Mouse (Mus musculus) 3T3-L1 (cell line): Measurements from ENCODE around the gene Pmm1.
A peak's percentile ranks its signal among the peaks of the same experiment; 100 is the strongest.
"Not testable (repeated sequence)": the region's sequence is repeated elsewhere in the genome, so short reads cannot be mapped to it uniquely, and the experiment has no call there.

Experiments used
- DNase-seq: peaks from one replicate; pipeline ENCODE4 v3.0.0-alpha.2; 2015; ENCODE audit warnings: low read depth, low spot score

Gene Pmm1

DNA sequence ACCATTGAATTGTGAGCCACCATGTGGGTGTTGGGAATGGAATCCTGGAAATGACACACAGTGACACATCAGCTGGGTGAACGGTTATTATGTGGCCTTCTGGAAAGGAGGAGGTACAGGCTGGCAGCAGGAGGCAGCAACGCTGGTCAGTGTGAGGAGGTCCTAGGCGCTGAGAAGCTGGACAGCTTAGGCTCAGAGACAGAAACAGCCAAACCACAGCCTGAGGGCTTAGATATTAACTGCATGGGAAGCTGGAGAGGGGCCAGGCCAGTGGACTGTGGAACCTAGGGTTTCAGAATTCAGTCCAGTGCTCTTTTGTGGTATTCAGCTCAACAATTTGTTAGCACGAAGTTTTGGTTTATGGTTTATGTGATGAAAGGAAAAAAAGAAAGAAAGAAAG is 33.0 kb downstream of the Pmm1 start:
- peak; percentile 92 for DNase-seq

DNA sequence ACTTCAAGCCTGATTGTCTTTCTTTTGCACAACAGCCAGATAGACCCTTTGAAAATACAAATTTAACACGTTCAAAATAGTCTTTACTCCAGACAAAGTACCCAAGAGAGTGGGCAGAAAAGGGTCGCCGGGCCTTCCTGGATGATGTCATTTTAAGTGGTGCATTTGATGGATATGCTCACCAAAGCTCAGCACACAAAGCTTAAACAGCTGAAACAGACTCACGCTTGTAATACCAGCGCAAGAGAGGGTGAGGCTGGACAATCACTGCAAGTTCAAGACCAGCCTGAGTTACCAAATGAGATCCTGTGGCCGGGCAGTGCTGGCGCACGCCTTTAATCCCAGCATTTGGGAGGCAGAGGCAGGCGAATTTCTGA is 34.3 kb downstream of the Pmm1 start:
- no peak for DNase-seq

DNA sequence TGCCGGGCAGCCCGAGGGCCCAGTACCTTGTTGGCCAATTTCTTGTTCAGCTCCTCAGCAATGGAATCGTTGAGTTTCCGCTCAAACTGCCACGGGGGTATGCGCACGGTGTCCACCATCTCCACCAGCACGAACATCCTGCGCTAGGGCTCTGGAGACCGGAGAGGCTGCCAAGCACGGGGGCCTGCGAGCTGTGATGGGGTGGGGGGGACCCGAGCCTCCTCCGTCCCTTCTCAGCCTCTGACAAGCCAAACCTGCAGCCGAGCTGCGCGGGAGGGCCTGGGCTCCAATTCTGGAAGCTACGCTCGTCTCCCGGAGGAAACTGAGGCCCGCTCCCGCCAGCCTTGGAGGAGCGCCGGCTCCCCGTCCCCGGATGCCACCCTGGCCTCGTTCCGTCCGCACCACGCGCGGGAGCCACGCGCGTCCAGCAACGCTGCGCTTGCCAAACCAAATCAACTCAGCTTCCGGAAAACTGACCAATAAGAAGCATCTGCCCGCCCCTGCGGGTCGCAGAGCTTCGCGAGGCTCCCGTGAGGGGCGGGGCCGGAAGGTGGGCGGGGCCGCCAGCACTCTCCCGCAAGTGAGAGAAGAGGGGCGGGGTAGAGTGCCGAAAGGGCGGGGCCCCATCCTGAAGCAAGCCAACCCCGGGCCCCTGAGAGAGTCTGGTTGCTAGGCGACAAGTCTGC is 34.8 kb downstream of the Pmm1 start, which contains the start of gene Polr3h:
Gene Polr3h, minus strand, starts transcription at position 481 of the 686 bp plus-strand sequence.
- DNase-seq = peak; percentile 99

DNA sequence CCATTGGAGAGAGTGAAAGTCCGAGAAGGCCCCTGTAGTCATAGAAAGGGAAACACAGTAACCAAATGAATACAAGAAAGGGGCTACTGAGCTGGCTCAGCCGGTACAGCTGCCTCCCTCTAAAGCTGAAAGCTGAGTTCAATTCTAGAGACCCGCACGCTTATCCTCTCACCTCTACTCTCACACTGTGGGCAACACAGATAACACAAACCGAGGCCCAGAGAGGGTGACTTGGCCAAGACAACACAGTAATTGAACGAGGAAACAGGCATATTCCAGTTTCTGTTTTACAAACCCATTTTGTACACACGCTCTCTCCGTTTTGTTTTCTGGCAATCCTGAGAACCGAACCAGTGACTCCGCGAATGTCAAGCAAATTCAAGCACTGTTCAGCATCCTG is 35.8 kb downstream of the Pmm1 start:
- DNase-seq = no peak

DNA sequence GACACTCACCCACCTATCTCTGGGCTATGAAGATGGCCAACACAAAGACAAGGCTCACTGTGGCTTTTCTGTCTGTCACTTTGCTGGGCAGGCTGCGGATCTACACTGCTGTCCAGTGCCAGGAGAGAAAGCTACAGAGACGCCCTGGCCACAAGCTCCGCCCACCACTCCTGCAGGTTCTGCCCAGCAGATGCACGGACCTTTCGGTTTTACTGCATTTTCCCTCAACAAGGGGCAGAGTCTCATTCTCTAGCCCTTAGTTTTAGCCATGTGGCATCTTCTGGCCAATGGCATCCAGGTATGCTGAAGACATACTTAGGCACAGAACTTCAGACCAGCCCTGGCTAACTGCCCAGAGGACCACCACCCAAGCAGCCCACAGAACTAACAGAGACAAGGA is 39.5 kb downstream of the Pmm1 start:
- DNase-seq = no peak

DNA sequence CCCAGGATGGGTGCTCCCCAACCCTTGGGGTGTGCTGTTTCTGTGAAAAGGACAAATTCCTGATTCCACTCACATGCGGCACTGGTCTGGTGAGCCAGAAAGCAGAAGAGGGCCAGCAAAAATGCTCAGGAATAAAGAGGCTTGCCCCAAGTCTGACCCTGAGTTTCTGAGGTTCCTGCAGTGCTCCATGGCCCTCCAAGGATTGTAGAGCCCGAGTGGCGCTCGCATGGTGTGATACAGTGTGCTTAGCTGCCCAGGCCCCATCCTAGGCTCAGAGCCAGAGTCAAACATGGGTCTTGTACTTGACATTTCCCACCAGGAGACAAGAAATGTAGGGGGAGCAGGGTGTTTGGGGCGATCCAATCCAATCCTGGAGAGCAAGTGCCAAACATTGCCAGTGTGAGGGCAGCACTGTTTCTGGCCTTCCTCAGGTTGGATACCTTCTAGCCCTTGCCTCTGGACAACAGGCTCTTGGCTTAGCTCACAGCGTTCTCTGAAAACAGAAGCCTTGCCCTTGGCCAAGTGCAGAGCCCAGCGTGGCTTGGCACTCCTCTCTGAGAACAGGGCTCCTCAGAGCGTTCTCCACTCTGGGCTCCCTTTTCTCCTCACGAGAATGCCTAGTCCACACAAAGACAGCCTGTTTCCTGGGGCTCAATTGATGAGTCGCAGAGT is 40.0 kb downstream of the Pmm1 start:
- no peak for DNase-seq

DNA sequence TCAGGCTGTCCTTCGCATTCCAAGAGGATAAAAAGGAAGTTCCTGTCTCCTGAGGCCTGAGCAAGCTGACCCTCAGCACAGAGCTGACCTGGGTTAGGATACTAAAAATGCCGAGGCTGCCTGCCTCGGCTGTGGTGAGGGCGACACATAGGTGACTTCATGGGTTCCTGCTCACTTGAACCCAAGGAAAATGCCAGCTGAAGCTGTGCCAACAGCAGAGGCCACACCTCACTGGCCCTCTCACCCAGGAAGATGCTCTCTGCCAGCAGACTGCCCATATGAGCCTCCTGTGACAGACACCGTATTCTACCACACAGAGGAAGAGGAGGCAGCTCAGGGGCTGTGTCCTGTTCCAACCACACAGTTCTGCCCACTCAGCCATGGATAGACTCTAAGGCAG is 41.7 kb downstream of the Pmm1 start:
- no peak for DNase-seq

DNA sequence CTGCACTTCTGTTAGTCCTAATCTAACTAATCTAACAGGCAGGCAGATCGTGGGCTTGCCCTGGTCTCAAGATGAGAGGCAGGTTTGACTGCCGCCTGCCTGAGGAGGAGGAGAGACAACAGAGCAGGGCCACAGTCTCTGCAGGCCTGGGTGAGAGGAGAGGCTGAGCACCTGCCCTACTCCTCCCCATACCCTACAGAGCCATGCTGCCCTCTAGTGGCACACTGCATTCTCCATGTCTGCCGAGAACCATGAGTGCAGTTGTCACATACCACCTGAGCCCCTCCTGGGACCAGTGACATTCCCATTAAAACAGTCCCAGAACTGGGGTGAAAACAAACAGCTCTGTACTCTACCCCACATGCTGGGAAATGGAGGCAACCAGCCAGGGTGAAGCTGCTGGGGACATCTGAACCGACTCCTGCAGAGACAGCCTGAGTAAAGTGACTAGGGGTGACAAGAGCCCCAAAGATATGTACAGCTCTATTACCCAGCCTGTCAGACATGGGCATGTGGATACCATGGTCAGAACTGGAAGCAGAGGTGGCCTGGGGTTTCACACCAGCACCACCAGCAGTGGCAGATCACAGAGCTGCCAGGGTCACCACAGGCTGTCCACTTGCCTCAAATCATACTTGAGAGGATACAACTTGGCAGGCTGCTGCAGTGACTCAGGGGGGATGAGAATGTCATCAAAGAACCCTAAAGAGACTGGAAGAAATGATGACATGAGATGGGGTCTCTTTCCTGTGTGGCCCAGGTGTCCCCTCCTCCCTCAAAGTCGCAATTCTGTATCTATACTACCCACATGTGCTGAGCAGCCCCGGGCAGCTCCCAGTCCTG is 42.9 kb downstream of the Pmm1 start:
- peak; percentile 75 for DNase-seq

DNA sequence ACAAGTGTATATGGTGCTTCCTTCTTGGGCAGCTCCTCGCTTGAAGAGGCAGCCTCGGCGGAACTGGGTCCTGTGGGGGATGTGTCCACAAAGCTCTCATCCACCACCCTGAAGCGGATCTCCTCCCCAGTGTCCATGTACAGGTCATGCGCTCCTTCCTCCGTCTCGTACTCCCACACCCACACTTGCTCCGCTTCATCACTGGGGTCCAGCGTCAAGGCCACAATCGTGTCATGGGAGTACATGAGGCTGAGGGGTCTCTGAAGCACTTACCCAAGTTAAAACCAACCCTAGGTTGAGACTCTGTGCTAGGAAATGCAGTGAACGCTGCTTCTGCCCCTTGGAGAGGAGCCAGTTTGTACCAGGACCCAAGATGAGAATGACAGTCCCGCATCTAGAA is 43.5 kb downstream of the Pmm1 start:
- no peak for DNase-seq

DNA sequence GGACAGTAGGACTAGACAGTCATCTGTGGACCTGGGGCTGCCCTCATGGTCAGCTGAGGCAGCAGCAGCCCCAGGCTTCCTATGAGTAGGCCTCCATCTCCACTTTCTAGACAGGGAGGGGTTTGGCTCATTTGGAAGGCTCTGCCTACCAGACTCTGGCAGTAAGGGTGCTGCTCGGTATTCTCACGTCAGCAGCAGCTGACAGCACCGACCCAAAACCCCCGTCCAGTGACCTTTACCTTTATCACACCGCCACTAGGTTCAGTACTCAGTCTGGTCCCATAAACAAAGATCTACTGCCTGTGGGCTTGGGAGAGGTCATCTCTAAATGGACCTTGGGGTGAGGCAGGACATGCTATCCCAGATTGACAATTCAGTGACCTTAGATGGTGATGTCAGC is 45.1 kb downstream of the Pmm1 start:
- DNase-seq = no peak

DNA sequence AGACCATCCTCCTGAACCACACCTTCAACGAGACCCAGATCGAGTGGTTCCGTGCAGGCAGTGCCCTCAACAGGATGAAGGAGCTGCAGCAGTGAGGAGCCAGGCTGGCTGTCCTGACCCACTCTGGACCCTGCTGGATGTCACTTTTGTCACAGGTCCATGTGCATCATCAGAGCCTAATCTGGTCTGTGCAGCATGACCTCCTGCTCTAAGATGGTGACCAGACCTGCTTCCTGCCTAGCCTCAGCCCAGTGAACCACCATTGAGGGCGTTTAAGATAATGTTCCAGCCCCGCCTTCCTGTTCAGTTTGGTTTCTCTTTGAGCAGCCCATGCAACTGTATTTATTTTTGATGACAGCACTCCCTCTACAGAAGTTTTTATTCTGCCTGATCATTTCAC is 46.1 kb downstream of the Pmm1 start:
- DNase-seq = no peak

DNA sequence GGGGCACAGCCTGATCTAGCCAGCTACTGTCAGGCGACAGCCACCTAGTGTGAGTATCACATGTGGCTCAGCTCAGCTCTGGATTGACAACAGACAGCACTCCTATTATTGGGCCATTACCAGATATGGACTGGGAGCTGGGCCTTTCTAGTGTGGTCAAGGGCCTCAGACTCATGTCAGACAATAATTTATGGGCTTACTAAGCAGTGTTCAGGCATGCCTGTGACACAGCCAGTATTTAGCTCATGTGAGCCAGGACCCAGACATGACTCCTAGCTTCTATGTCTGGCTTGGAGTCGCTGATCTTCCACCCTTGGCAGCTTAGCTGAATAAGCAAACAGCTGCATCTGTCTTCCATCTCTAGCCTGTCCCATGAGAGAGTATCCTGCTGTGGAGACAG is 48.2 kb downstream of the Pmm1 start:
- DNase-seq = peak; percentile 71

DNA sequence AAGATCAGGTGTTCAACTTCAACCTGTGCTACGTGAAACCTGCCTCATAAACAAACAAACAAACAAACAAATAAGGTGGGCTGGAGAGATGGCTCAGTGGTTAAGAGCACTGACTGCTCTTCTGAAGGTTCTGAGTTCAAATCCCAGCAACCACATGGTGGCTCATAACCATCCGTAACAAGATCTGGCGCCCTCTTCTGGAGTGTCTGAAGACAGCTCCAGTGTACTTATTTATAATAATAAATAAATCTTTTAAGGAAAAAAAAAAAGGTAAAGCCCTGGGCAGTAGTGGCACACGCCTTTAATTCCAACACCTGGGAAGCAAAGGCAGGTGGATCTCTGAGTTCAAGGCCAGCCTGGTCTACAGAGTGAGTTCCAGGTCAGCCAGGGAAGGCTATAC is 52.0 kb downstream of the Pmm1 start:
- not testable (repeated sequence) for DNase-seq

DNA sequence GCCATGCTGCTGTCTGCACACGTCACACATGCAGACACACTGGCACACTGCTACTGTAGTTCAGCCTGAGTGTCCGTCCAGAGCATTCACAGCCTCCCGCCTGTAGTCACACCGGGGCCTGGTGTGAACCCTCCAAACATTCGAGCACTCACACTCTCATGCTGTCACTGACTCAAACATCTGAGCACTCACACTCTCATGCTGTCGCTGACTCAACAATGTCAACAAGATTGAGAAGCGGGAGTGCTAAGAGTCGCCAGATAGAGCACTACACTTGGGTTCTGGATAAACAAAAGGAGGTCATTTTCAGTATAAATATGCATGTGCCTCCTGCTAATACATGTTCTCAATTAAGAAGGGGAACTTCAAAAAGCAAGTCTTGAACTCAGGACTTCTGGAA is 52.8 kb downstream of the Pmm1 start:
- DNase-seq = no peak

DNA sequence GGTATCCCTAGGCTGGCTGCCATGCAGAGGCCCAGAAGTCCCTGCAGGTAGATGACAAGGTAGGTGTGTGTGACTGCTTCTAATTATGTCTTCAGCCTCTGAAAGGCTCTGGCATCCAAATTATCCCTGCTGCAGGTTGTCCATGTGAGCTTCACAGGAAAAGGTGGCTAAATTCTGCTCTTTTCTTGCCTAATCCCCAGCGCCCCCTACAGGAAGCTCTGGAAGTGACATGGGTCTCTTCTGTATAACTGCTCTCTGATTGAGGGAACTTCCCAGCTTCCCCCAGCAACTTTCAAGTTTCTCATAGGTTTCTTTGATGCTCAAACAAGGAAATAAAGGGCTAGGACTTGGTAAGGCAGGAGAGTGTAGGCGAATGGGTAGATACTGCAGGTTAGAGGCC is 55.8 kb downstream of the Pmm1 start:
- peak; percentile 78 for DNase-seq
